Mouse (Mus musculus): ENCODE results near the gene Ctbp2. TPM values are rescaled to one million over a fixed set of nuclear protein-coding genes. Genes with fewer than 3 reads are reported as not detected.

Gene Ctbp2
- polyA plus RNA-seq, 2 experiments, result 7.3 to 8.4 TPM

GRCm38 (mm10) chr7:132949968-132950367 lies 174.2 kb downstream of the Ctbp2 start:
- Histone ChIP-seq H3K9ac (replicated peaks) (no peak overlapping the region), H3K27ac (no peak overlapping the region), H3K4me3 (ENCODE audit: insufficient read depth in 1 of 2, low read depth in 2 of 2, low read length in 2 of 2) (no peak overlapping the region), H3K36me3 (replicated peaks; ENCODE audit: control insufficient read depth, insufficient read depth, low read depth) (no peaks in the 10 kb centered on the region), H3K27me3 (ENCODE audit: control insufficient read depth, insufficient read depth, low read length) (no peaks in the 10 kb centered on the region), H3K4me1 (replicated peaks; ENCODE audit: control insufficient read depth in 2 of 2, insufficient read depth in 2 of 2, low read length in 1 of 2) (no peaks in the 10 kb centered on the region), H3K9me3 (ENCODE audit: control insufficient read depth, low read length) (no peaks in the 10 kb centered on the region), H3K4me2 (ENCODE audit: low read depth) (no peak overlapping the region)
- no peak for ATAC-seq (ENCODE audit: insufficient read depth)
- TF ChIP-seq EP300 (IDR thresholded peaks at IDR 0.05; ENCODE audit: low read depth) (no peak), CTCF (IDR thresholded peaks at IDR 0.05; ENCODE audit: low read depth) (no peak)
- 83% methylated on average over 4 of the region's 4 CpGs for WGBS (ENCODE audit: insufficient replicate concordance)
- no peak for DNase-seq (ENCODE audit: low read depth in 3 of 3, low spot score in 3 of 3)

DNA sequence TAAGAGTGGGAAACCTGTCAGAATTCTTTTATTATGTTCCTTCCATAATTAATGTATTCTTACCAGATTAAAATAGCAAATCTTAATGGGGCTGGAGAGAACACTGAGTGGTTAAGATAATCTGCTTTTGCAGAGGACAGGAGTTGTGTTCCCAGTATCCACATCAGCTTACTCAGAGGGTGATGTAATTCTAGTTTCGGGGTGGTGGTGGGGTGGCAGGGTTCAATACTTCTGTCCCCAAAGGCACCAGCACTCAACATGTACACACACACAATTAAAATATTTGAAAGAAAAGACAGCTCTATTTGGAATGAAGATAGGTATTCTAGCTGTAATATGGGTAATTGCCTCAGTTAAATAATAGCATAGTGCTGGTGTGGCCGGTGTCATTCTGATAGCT lies 183.6 kb downstream of the Ctbp2 start:
- no peaks in the 10 kb centered on the region for H3K36me3 ChIP-seq (replicated peaks; ENCODE audit: control insufficient read depth, insufficient read depth, low read depth)
- no peaks in the 10 kb centered on the region for H3K9me3 ChIP-seq (ENCODE audit: control insufficient read depth, low read length)
- no peak for ATAC-seq (ENCODE audit: insufficient read depth)
- no peak for TF ChIP-seq EP300 (IDR thresholded peaks at IDR 0.05; ENCODE audit: low read depth)
- no peak overlapping the region for H3K9ac ChIP-seq (replicated peaks)
- H3K4me2 ChIP-seq (ENCODE audit: low read depth), result no peak overlapping the region
- 67% methylated on average over 2 of the region's 2 CpGs for WGBS (ENCODE audit: insufficient replicate concordance)
- no peak overlapping the region for H3K4me3 ChIP-seq (ENCODE audit: insufficient read depth in 1 of 2, low read depth in 2 of 2, low read length in 2 of 2)
- no peak for DNase-seq (ENCODE audit: low read depth in 3 of 3, low spot score in 3 of 3)
- H3K27ac ChIP-seq, result no peak overlapping the region
- no peaks in the 10 kb centered on the region for H3K27me3 ChIP-seq (ENCODE audit: control insufficient read depth, insufficient read depth, low read length)
- H3K4me1 ChIP-seq (replicated peaks; ENCODE audit: control insufficient read depth in 2 of 2, insufficient read depth in 2 of 2, low read length in 1 of 2), result peaks cover 0 to 5% of the 10 kb centered on the region in 2 experiments; a peak in 2 of 4 replicates

DNA sequence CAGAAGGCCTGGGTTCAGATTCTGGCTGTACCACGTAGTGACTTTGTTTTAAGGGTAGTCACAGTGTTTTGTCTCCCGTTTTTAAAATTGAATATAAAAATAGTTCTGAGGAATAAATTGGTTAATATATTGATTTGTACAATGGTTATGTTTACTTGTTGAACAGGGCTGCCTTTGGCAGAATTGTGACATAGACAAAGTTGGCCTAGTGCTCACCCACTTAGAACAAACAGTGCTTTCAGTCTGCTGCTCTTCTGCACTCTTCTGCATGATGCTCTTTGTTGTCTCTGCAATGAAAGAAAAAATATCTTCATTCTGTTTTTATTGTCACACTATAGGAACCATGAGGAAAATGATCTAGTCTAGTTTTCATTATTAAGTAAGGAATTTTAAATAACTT lies 185.0 kb downstream of the Ctbp2 start:
- H3K4me3 ChIP-seq (ENCODE audit: insufficient read depth in 1 of 2, low read depth in 2 of 2, low read length in 2 of 2), result no peak overlapping the region
- peak overlapping the region; percentile 9; the same call in 1 of the 2 replicates for H3K4me2 ChIP-seq (ENCODE audit: low read depth)
- no peaks in the 10 kb centered on the region for H3K9me3 ChIP-seq (ENCODE audit: control insufficient read depth, low read length)
- ATAC-seq (ENCODE audit: insufficient read depth), result no peak
- TF ChIP-seq CTCF (IDR thresholded peaks at IDR 0.05; ENCODE audit: low read depth), result no peak
- TF ChIP-seq EP300 (IDR thresholded peaks at IDR 0.05; ENCODE audit: low read depth), result no peak
- DNase-seq (ENCODE audit: low read depth in 3 of 3, low spot score in 3 of 3), result no peak
- H3K27ac ChIP-seq, result no peak overlapping the region
- no peak overlapping the region for H3K9ac ChIP-seq (replicated peaks)
- H3K4me1 ChIP-seq (replicated peaks; ENCODE audit: control insufficient read depth in 2 of 2, insufficient read depth in 2 of 2, low read length in 1 of 2), result peaks cover 0 to 5% of the 10 kb centered on the region in 2 experiments; a peak in 2 of 4 replicates
- H3K27me3 ChIP-seq (ENCODE audit: control insufficient read depth, insufficient read depth, low read length), result no peaks in the 10 kb centered on the region
- H3K36me3 ChIP-seq (replicated peaks; ENCODE audit: control insufficient read depth, insufficient read depth, low read depth), result no peaks in the 10 kb centered on the region
- WGBS (ENCODE audit: insufficient replicate concordance), result 65% methylated on average over 2 of the region's 2 CpGs

Other genes starting within 250 kb of the Ctbp2 start
- 3.8 and 6.0 TPM in 2 replicates for gene Zranb1, start 193.2 kb downstream of the Ctbp2 start, polyA plus RNA-seq (2012; rRNA removed)
- 7.5 and 7.6 TPM in 2 replicates for gene Zranb1, start 193.2 kb downstream of the Ctbp2 start, polyA plus RNA-seq (2014; fragmentation: Nextera tagmentation; extraction: Ambion mirVana)
- gene Fgfr2, start 1.0 kb downstream of the Ctbp2 start, polyA plus RNA-seq (2012; rRNA removed), result 7.7 and 8.8 TPM in 2 replicates
- gene Fgfr2, start 1.0 kb downstream of the Ctbp2 start, polyA plus RNA-seq (2014; fragmentation: Nextera tagmentation; extraction: Ambion mirVana), result 7.9 and 11.0 TPM in 2 replicates